In the genomic region with DNA sequence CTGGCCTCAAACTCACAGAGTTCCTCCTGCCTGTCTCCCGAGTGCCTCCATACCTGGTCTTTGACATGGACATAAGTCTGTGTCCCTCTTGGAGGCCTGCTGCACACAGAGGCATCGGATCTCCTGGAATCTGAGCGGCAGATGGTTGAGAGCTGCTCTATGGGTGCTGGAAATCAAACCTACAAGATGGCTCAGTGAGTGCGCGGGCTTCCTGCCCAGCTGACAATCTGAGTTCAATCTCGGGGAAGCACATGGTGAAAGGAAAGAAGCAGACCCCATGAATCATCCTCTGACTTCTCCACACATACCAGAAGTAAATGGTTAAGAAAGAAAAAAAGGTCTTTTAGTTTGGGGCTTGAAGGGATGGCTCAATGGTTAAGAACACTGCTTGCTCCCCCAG, we compare ENCODE assay signal across 36 mouse cellular contexts. TPM values are rescaled to one million over a fixed set of nuclear protein-coding genes. Genes with fewer than 3 reads are reported as not detected.
"Had no signal": no experiment of that assay in that cellular context is flagged by ENCODE, and none has a peak within 500 bp of the region (broad histone marks: within the 10 kb centered on the region; RNA-seq: fewer than 3 reads in every experiment).

No protein-coding gene starts in this region.

- DNase-seq: gastrocnemius, postnatal 10 days; gastrocnemius, postnatal 25 days; heart, adult 18-20 months; heart, postnatal 10 days; heart, postnatal 4 days; kidney, adult 18-20 months; kidney, adult 8-10 months; kidney, postnatal 10 days; kidney, postnatal 25 days; kidney, postnatal 4 days; liver had no signal

- H3K27me3 ChIP-seq: hindbrain, embryonic 12.5 days; intestine, embryonic 15.5 days had no signal

- H3K36me3 ChIP-seq: heart, embryonic 10.5 days; heart, embryonic 12.5 days; hindbrain, embryonic 10.5 days; hindbrain, embryonic 12.5 days; intestine, embryonic 15.5 days; limb, embryonic 10.5 days; limb, embryonic 12.5 days had no signal

- H3K4me1 ChIP-seq: hindbrain, embryonic 12.5 days; intestine, embryonic 15.5 days; limb, embryonic 10.5 days; limb, embryonic 12.5 days had no signal

- H3K4me3 ChIP-seq: heart, embryonic 10.5 days; heart, embryonic 12.5 days; hindbrain, embryonic 10.5 days; hindbrain, embryonic 12.5 days; intestine, embryonic 15.5 days; layer of hippocampus, adult 2 months; left cerebral cortex, adult 2 months; limb, embryonic 10.5 days; limb, embryonic 12.5 days had no signal

- H3K27ac ChIP-seq: heart, embryonic 10.5 days; hindbrain, embryonic 10.5 days; hindbrain, embryonic 12.5 days; hindbrain, embryonic 14.5 days; intestine, embryonic 15.5 days; layer of hippocampus, adult 2 months; left cerebral cortex, adult 2 months; limb, embryonic 10.5 days; limb, embryonic 12.5 days had no signal

RNA-seq across cellular contexts. Expression of a gene that starts 2.8 kb away (rescaled TPM):
- total RNA-seq: gastrocnemius, adult 18-20 months; heart, adult 18-20 months; heart, adult 8-10 months; heart, postnatal 25 days; heart, postnatal 4 days; layer of hippocampus, adult 2 months; layer of hippocampus, postnatal 25 days; left cerebral cortex, adult 2 months; left cerebral cortex, postnatal 14 days; left cerebral cortex, postnatal 36 days had no signal
- polyA plus RNA-seq: heart, embryonic 12.5 days; heart, embryonic 14.5 days; hindbrain, embryonic 10.5 days; intestine, embryonic 15.5 days; intestine, postnatal 0 days; limb, embryonic 10.5 days; limb, embryonic 12.5 days; limb, embryonic 14.5 days had no signal

RNA-seq across cellular contexts. Expression of a gene that starts 45.0 kb away (rescaled TPM):
- total RNA-seq: gastrocnemius, adult 18-20 months; gastrocnemius, postnatal 10 days; gastrocnemius, postnatal 25 days; gastrocnemius, postnatal 4 days; granulocyte monocyte progenitor cell, adult 5-6 weeks; heart, adult 18-20 months; heart, adult 8-10 months; heart, postnatal 10 days; heart, postnatal 25 days; heart, postnatal 4 days had no signal
- polyA plus RNA-seq: heart, embryonic 10.5 days; heart, embryonic 16.5 days; hindbrain, embryonic 10.5 days; hindbrain, embryonic 12.5 days; hindbrain, embryonic 14.5 days; hindbrain, embryonic 16.5 days; inflammation-experienced regulatory T-cells, adult 6 months; intestine, embryonic 15.5 days; intestine, postnatal 0 days; kidney, embryonic 14.5 days; limb, embryonic 10.5 days; limb, embryonic 12.5 days; limb, embryonic 14.5 days had no signal
